Comparison of ENCODE assay signal across 10 mouse cellular contexts in the genomic region with DNA sequence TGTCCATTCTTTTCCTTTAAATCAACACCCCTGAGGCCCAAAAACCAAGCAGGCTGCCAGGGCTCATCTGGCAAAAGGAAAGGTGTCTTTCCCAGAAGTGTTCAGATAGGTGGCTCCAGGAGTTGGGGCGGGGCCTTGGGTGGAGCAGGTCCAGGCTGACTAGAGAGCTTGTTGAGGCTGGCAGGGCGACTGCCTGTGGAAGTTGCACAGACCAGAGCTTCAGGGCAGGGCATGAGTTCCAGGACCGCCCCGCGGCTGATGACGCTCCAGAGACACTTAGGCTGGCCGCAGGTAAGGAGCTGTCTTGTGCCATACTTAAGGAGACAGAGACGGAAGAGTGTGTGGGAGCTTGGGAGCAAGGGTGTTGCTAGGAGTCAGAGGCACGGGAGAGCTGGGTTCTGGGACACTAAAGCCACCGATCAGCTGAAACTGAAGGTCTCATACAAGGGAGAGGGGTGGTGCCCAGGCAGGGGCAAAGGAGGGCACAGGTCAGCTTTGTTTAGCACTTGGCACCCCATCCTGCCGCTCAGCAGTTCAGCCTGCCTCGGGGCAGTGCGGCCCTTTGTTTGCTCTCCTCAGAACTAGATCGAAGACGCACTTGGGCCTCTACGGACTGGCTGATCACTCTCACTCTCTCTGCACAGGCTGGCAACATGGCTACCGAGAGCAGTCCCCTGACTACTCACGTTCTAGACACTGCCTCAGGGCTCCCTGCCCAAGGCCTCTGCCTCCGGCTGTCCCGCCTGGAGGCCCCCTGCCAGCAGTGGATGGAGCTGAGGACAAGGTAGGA. TPM values are rescaled to one million over a fixed set of nuclear protein-coding genes. Genes with fewer than 3 reads are reported as not detected.
DNase-seq lines count a peak whose midpoint lies in the region; ATAC-seq and TF ChIP-seq lines count a peak whose summit lies in the region.
"Had no signal": no experiment of that assay in that cellular context is flagged by ENCODE, and none has a peak within 500 bp of the region (broad histone marks: within the 10 kb centered on the region; RNA-seq: fewer than 3 reads in every experiment).

Gene Urah, plus strand, starts transcription at position 51 of the 790 bp plus-strand sequence.

- WGBS in forebrain, embryonic 11.5 days: 46% methylated on average over 20 of the region's 20 CpGs
- WGBS in forebrain, postnatal 0 days: 39% methylated on average over 20 of the region's 20 CpGs

- no peaks in the 10 kb centered on the region for H3K9me3 ChIP-seq in forebrain, embryonic 11.5 days (ENCODE audit: control insufficient read depth, low read length)
- no peaks in the 10 kb centered on the region for H3K9me3 ChIP-seq in forebrain, postnatal 0 days (ENCODE audit: low read length)
- H3K9me3 ChIP-seq: limb, embryonic 13.5 days had no signal

- H3K9ac ChIP-seq in forebrain, embryonic 11.5 days (ENCODE audit: low read length): no peak within 1 kb of the TSS
- no peak within 1 kb of the TSS for H3K9ac ChIP-seq in forebrain, postnatal 0 days

- ATAC-seq in forebrain, embryonic 11.5 days (replicated peaks; ENCODE audit: low FRiP score): no peak
- ATAC-seq in forebrain, postnatal 0 days: no peak

- no peak within 1 kb of the TSS for H3K4me3 ChIP-seq in forebrain, embryonic 11.5 days (ENCODE audit: low read depth, low read length)
- H3K4me3 ChIP-seq in forebrain, postnatal 0 days (ENCODE audit: low read depth, low read length): no peak within 1 kb of the TSS
- H3K4me3 ChIP-seq: limb, embryonic 13.5 days had no signal

- H3K27ac ChIP-seq in forebrain, embryonic 11.5 days (ENCODE audit: low read depth, low read length): no peak within 1 kb of the TSS
- no peak within 1 kb of the TSS for H3K27ac ChIP-seq in forebrain, postnatal 0 days (ENCODE audit: low read depth, low read length)
- H3K27ac ChIP-seq: limb, embryonic 13.5 days had no signal

- H3K4me1 ChIP-seq in forebrain, embryonic 11.5 days (replicated peaks; ENCODE audit: control insufficient read depth, insufficient read depth, low read length): no peaks in the 10 kb centered on the region; the same call in 1 of the 2 replicates
- H3K4me1 ChIP-seq in forebrain, postnatal 0 days (ENCODE audit: insufficient read depth): no peaks in the 10 kb centered on the region
- H3K4me1 ChIP-seq: limb, embryonic 13.5 days had no signal

- H3K4me2 ChIP-seq in forebrain, embryonic 11.5 days (ENCODE audit: low read depth, low read length, severe bottlenecking): no peak within 1 kb of the TSS
- no peak within 1 kb of the TSS for H3K4me2 ChIP-seq in forebrain, postnatal 0 days (ENCODE audit: low read depth)
- H3K4me2 ChIP-seq: limb, embryonic 13.5 days had no signal

- no peak for TF ChIP-seq CTCF in forebrain, postnatal 0 days (IDR thresholded peaks at IDR 0.05; ENCODE audit: low read depth)

- H3K36me3 ChIP-seq in forebrain, embryonic 11.5 days (ENCODE audit: control insufficient read depth, insufficient read depth, low read length): no peaks in the 10 kb centered on the region
- no peaks in the 10 kb centered on the region for H3K36me3 ChIP-seq in forebrain, postnatal 0 days (ENCODE audit: insufficient read depth)
- H3K36me3 ChIP-seq: limb, embryonic 13.5 days had no signal

- peak; percentile 46 for DNase-seq in forebrain, embryonic 11.5 days (ENCODE audit: low spot score)
- DNase-seq in forebrain, postnatal 0 days: no peak
- peak; percentile 75 for DNase-seq in ZHBTc4 (ENCODE audit: low read depth, low spot score)
- DNase-seq in liver: peak; percentile 28
- peak; percentile 81 for DNase-seq in lung, postnatal 36 days
- no peak for DNase-seq in neural tube, embryonic 10.5 days (ENCODE audit: extremely low spot score, low spot score)
- DNase-seq in thymus, adult 18-20 months: no peak
- DNase-seq in cerebellum, postnatal 4 days (ENCODE audit: low spot score in 2 of 2): no peak
- DNase-seq: gastrocnemius, postnatal 36 days had no signal

- no peaks in the 10 kb centered on the region for H3K27me3 ChIP-seq in forebrain, embryonic 11.5 days (ENCODE audit: control insufficient read depth, insufficient read depth, low read length)
- no peaks in the 10 kb centered on the region; the same call in 1 of the 2 replicates for H3K27me3 ChIP-seq in forebrain, postnatal 0 days (ENCODE audit: insufficient read depth, low read length)

RNA-seq across cellular contexts. Expression of gene Urah, which starts in this region (rescaled TPM):
- 0.48 TPM in 1 of 2 replicates, not detected in the other for polyA plus RNA-seq in forebrain, embryonic 11.5 days (2014; fragmentation: Nextera tagmentation; extraction: Ambion mirVana)
- total RNA-seq in forebrain, postnatal 0 days (2014; rRNA removed): not detected in 2 replicates
- 0.48 and 0.64 TPM in 2 replicates for polyA plus RNA-seq in forebrain, postnatal 0 days (2015; fragmentation: Nextera tagmentation; extraction: Ambion mirVana)
- total RNA-seq: gastrocnemius, postnatal 36 days had no signal

Comparison
In these comparisons a context has a peak if more than half of its experiments do, and no peak if none do; other contexts are left out.
1. Peak in DNase-seq in forebrain, embryonic 11.5 days; RNA of the gene not detected or under 1 TPM.
2. DNase-seq: peak in ZHBTc4 (single experiment), liver (single experiment) and lung, postnatal 36 days (single experiment); none in forebrain, postnatal 0 days (single experiment), neural tube, embryonic 10.5 days (single experiment), thymus, adult 18-20 months (0 of 2) and cerebellum, postnatal 4 days (0 of 2).